Mouse (Mus musculus): Measurements from ENCODE around the gene Jaml.

DNA sequence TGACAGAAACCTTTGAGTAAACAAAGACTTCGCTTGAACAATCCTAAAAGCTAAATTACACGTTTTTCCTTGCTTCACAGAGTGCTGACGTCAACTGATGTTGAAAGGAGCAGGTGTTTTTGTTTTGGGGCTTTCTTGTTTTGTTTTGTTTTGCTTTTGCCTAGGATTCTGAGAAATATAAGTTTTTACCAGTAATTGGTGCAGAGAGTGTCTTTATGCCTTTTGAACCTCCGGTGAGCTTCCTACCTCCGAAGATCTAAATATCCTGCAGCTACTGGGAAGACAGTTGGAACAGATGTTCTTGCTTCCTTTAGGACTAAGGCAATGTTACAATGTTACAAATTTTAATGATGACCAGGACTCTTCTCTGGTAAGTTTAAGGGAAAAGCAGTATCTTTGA, 39.5 kb upstream of the Jaml start, which contains the start of gene Mpzl2:
- TF ChIP-seq CTCF (IDR thresholded peaks at IDR 0.05; ENCODE audit: control insufficient read depth, insufficient read depth, insufficient replicate concordance, low read depth, low read length) = no peak
- no peak for TF ChIP-seq POLR2A (IDR thresholded peaks at IDR 0.05; ENCODE audit: control insufficient read depth, low read depth, low read length)
